Mouse (Mus musculus): Measurements from ENCODE around the gene Trpm5. TPM values are rescaled to one million over a fixed set of nuclear protein-coding genes. Genes with fewer than 3 reads are reported as not detected.

Gene Trpm5
- polyA plus RNA-seq, 1 experiment from 2014 or later: 0.78 TPM

DNA sequence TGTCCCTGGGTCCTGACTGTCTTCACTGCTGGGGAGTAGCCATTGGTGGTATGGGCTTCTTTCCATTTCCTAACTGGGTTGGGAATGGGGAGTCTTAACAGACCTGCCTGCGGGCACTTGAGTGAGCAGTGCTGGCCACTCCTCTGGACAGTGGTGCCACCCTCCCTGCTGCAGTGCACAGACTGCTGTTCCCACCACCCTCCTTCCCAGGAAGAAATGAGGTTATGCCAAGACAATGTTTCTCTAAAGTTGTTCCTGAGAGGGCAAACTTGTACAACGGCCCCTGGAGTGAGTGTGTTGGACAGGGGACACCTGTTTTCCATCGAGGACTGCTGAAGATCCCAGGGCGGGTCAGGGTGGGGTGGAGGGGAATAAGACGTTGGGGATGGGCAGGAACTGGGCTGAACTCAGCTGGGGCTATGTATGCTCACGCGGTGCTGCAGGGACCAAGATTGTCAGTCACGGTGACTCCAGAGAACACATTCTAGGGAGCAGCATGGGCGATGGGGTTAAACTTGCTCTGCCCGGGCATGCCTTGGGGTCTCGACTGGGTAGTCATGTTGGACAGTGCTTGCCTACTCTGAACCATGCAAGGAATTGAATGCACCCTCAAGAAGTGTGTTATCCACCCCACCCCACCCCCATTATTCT lies 40.4 kb downstream of the Trpm5 start:
- 20% methylated on average over 11 of the region's 11 CpGs for WGBS (ENCODE audit: insufficient replicate concordance)
- H3K4me1 ChIP-seq (ENCODE audit: control insufficient read depth, low read depth, low read length): peaks cover 69% of the 10 kb centered on the region
- H3K9ac ChIP-seq (ENCODE audit: low read depth, low read length): peak overlapping the region; percentile 82
- 0 out of 2 replicates have a peak overlapping the region, but pooled peaks have one; percentile 83 for H3K27ac ChIP-seq (ENCODE audit: low read length)
- no peaks in the 10 kb centered on the region for H3K9me3 ChIP-seq (replicated peaks; ENCODE audit: control insufficient read depth, low read length)
- H3K27me3 ChIP-seq (ENCODE audit: control insufficient read depth, insufficient read depth, low read depth, low read length): no peaks in the 10 kb centered on the region
- peak overlapping the region; percentile 90 for H3K4me2 ChIP-seq (ENCODE audit: low read depth, low read length)
- H3K36me3 ChIP-seq (ENCODE audit: control insufficient read depth, insufficient read depth): no peaks in the 10 kb centered on the region
- no peak for ATAC-seq (ENCODE audit: low read depth)
- H3K4me3 ChIP-seq (ENCODE audit: low read depth, low read length): peak overlapping the region; percentile 75

DNA sequence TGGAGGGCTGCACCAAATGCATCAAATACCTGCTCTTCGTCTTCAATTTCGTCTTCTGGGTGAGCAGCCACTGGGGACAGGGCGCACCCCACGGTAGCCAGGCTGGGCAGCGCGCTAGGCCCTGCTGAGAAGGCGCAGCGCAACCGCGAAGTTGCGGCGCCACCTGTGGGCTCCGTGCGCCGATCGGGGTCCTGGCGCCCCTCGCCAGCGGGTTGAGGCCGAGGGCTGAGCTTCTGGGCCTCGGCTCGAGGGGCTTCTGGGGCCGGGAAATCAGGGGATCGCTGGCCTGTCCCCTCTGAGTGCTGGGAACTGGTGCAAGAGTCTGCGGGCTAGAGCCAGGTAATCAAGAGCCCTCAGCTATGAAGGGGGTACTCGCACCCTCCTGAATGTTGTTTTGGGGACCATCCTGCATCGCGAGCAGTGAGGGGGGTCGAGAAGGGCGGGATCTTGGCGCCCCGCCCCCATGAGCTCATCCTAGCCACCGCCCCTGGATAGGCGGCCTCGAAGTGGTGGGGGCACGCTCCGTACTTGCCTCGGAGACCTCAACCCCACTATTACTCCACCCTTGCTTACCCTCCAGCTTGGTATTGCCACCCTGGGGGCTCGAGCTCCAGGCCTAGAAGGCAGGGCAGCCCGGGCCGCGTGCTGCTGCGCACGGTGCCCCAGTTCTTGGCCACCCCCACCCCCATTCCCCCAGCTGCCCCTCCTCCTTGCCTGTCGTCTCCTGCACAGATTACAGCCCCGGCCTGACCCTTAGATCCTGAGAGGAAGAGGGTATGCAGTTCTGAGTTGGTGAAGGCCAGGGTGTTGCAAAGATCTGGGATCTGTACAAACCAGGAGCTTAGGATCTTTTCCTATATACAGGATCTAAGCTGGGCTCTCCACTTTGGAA lies 41.2 kb downstream of the Trpm5 start:
- Histone ChIP-seq H3K27ac (ENCODE audit: low read length) (peak overlapping the region; percentile 83), H3K27me3 (ENCODE audit: control insufficient read depth, insufficient read depth, low read depth, low read length) (no peaks in the 10 kb centered on the region), H3K4me2 (ENCODE audit: low read depth, low read length) (peak overlapping the region; percentile 90), H3K4me3 (ENCODE audit: low read depth, low read length) (peak overlapping the region; percentile 75), H3K4me1 (ENCODE audit: control insufficient read depth, low read depth, low read length) (peaks cover 60% of the 10 kb centered on the region), H3K36me3 (ENCODE audit: control insufficient read depth, insufficient read depth) (no peaks in the 10 kb centered on the region), H3K9me3 (replicated peaks; ENCODE audit: control insufficient read depth, low read length) (no peaks in the 10 kb centered on the region), H3K9ac (ENCODE audit: low read depth, low read length) (peak overlapping the region; percentile 82)
- ATAC-seq (ENCODE audit: low read depth): peak; percentile 51
- WGBS (ENCODE audit: insufficient replicate concordance): under 1% methylated on average over 46 of the region's 46 CpGs

DNA sequence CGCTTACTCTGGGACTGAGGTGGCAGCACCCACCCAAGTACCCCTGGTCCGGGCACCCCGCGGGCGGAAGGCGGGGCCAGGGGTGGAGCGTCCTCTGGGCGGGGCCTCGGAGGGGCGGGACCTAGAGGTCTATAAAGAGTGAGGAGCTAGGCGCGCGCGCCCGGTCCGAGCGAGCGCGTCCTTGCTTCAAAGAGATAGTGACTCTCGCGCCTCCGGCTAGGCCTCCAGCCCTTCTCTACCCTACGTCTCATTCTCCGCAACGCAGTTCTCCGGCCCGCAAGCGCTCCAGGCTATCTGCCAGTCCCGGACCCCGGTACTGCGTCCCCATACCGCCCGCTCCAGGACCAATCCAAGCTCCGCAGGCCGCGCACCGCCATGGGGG lies 41.8 kb downstream of the Trpm5 start, which contains the start of gene Cd81:
Cd81 (plus strand) TSS at position 114 of the 382 bp plus-strand sequence.
- peak; percentile 84 for ATAC-seq (ENCODE audit: low read depth)
- WGBS (ENCODE audit: insufficient replicate concordance): 0% methylated on average over 37 of the region's 37 CpGs
- Histone ChIP-seq H3K9me3 (replicated peaks; ENCODE audit: control insufficient read depth, low read length) (no peaks in the 10 kb centered on the region), H3K4me3 (ENCODE audit: low read depth, low read length) (peak within 1 kb of the TSS; percentile 75), H3K27ac (ENCODE audit: low read length) (peak within 1 kb of the TSS; percentile 83), H3K36me3 (ENCODE audit: control insufficient read depth, insufficient read depth) (no peaks in the 10 kb centered on the region), H3K27me3 (ENCODE audit: control insufficient read depth, insufficient read depth, low read depth, low read length) (no peaks in the 10 kb centered on the region), H3K9ac (ENCODE audit: low read depth, low read length) (peak within 1 kb of the TSS; percentile 82), H3K4me1 (ENCODE audit: control insufficient read depth, low read depth, low read length) (peaks cover 54% of the 10 kb centered on the region), H3K4me2 (ENCODE audit: low read depth, low read length) (peak within 1 kb of the TSS; percentile 90)

DNA sequence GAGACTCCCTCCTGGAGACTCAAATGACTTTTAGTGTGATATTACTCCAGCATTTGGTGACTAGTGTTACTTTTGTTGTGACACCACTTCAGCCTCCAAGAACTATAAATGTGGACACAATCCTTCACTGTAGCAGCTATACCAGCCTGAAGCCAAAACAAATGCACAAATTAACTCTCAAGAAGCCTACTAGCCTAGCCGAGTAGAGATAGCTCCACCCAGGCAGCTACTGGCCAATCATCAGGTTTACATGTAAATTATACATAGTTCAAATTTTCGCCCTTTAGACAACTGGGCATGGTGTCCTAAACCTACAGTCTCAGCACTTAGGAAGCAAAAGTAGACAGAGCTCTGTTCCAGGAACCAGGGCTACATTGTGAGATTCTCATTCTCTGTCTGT lies 43.1 kb downstream of the Trpm5 start:
- WGBS (ENCODE audit: insufficient replicate concordance): 20% methylated on average over 2 of the region's 2 CpGs
- no peak overlapping the region for H3K27ac ChIP-seq (ENCODE audit: low read length)
- no peaks in the 10 kb centered on the region for H3K9me3 ChIP-seq (replicated peaks; ENCODE audit: control insufficient read depth, low read length)
- H3K4me3 ChIP-seq (ENCODE audit: low read depth, low read length): no peak overlapping the region
- H3K4me1 ChIP-seq (ENCODE audit: control insufficient read depth, low read depth, low read length): peaks cover 41% of the 10 kb centered on the region
- no peaks in the 10 kb centered on the region for H3K36me3 ChIP-seq (ENCODE audit: control insufficient read depth, insufficient read depth)
- no peak overlapping the region for H3K4me2 ChIP-seq (ENCODE audit: low read depth, low read length)
- H3K27me3 ChIP-seq (ENCODE audit: control insufficient read depth, insufficient read depth, low read depth, low read length): no peaks in the 10 kb centered on the region
- ATAC-seq (ENCODE audit: low read depth): no peak
- no peak overlapping the region for H3K9ac ChIP-seq (ENCODE audit: low read depth, low read length)

DNA sequence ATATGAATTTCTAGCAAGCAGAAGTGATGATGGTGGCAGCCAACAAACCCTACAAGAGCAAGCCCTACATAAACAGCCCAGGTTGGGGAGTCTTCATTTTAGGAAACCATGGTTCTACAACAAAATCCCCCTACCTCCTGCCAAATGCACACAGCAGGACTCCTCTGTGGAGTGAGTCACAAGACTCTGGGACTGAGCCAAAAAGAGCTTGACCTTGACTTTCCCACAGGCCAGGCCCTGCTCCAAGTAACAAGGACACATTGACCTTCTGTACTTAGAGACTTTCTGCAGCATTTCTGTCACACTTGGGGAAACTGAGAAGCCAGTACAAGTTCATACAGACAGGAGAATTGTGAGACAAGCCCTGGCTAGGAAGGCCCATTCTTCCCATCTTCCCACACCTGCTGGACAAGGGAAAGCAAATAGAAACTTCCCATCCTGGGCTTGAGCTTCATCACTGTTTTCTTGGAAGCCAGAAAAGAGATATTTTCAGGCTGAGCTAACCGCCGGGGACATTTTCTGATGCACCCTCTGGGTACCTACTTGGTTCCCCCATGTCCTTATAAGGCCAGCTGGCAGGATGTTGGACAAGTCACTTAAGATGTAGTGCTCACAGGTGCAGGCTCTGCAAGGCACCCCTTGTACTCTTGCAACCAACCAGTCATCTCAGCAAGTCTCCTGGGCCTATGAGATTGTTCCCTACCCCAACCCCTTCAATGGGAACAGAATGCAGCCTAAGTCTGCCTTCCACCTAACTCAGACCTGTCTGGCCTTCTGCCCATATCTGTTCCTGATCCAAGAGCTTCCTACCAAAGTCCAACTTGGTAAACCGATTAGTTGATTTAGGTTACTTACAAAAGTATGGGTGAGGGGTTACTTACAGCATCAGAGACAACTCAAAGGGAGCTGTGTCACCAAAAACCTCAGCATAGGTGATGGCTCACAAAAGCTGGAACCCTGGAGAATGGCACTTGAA lies 44.3 kb downstream of the Trpm5 start:
- H3K27ac ChIP-seq (ENCODE audit: low read length): no peak overlapping the region
- WGBS (ENCODE audit: insufficient replicate concordance): 71% methylated on average over 3 of the region's 3 CpGs

DNA sequence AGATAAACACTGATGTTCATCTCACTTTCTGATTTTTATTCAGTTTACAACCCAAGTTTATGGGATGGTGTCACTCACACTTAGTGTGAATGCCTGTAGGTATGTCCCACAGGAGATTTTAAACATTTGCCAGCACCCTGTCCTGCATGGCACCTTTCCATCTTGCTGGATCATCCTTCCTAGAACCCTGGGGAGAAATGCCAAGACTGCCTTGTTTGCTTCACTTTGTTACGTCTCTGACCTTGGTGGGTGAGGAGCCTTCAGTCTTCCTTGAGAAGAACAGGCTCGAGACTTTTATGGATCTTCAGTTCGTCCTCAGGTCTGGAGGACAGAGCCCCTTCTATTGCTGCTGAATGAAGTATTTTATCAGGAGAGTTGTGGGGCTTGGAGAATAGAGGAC lies 45.1 kb downstream of the Trpm5 start:
- H3K27ac ChIP-seq (ENCODE audit: low read length): no peak overlapping the region
- 61% methylated on average over 3 of the region's 3 CpGs for WGBS (ENCODE audit: insufficient replicate concordance)
- H3K9me3 ChIP-seq (replicated peaks; ENCODE audit: control insufficient read depth, low read length): no peaks in the 10 kb centered on the region
- no peak overlapping the region for H3K4me2 ChIP-seq (ENCODE audit: low read depth, low read length)
- peaks cover 22% of the 10 kb centered on the region for H3K4me1 ChIP-seq (ENCODE audit: control insufficient read depth, low read depth, low read length)
- H3K9ac ChIP-seq (ENCODE audit: low read depth, low read length): no peak overlapping the region
- no peaks in the 10 kb centered on the region for H3K36me3 ChIP-seq (ENCODE audit: control insufficient read depth, insufficient read depth)
- no peak for ATAC-seq (ENCODE audit: low read depth)
- H3K27me3 ChIP-seq (ENCODE audit: control insufficient read depth, insufficient read depth, low read depth, low read length): no peaks in the 10 kb centered on the region
- H3K4me3 ChIP-seq (ENCODE audit: low read depth, low read length): no peak overlapping the region

More for the DNA sequence above, 44.3 kb downstream of the Trpm5 start:
- H3K9ac ChIP-seq (ENCODE audit: low read depth, low read length): no peak overlapping the region
- no peak overlapping the region for H3K4me2 ChIP-seq (ENCODE audit: low read depth, low read length)
- H3K9me3 ChIP-seq (replicated peaks; ENCODE audit: control insufficient read depth, low read length): no peaks in the 10 kb centered on the region
- H3K36me3 ChIP-seq (ENCODE audit: control insufficient read depth, insufficient read depth): no peaks in the 10 kb centered on the region
- H3K27me3 ChIP-seq (ENCODE audit: control insufficient read depth, insufficient read depth, low read depth, low read length): no peaks in the 10 kb centered on the region
- no peak overlapping the region for H3K4me3 ChIP-seq (ENCODE audit: low read depth, low read length)
- ATAC-seq (ENCODE audit: low read depth): no peak
- peaks cover 30% of the 10 kb centered on the region for H3K4me1 ChIP-seq (ENCODE audit: control insufficient read depth, low read depth, low read length)

DNA sequence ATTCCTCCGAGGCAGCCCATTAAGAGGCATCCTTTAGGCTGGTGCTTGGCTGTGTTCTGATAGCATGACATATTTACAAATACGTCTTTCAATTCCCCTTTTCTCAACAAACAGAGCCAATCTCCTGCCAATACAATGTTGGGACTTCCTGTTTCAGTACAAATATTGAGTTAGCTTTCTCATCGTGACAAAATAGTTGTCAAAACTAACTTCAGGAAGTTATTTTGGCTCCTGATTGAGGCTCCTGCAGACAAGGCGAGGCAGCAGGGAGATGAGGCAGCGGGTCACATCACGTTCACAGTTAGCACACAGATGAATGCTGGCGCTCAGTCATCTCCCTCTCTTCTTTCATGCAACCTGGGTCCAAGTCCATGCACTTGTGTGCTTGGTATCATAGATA lies 48.1 kb downstream of the Trpm5 start:
- no peak overlapping the region for H3K9ac ChIP-seq (ENCODE audit: low read depth, low read length)
- peaks cover 12% of the 10 kb centered on the region for H3K4me1 ChIP-seq (ENCODE audit: control insufficient read depth, low read depth, low read length)
- H3K36me3 ChIP-seq (ENCODE audit: control insufficient read depth, insufficient read depth): no peaks in the 10 kb centered on the region
- 35% methylated on average over 7 of the region's 7 CpGs for WGBS (ENCODE audit: insufficient replicate concordance)
- no peak overlapping the region for H3K4me3 ChIP-seq (ENCODE audit: low read depth, low read length)
- no peaks in the 10 kb centered on the region for H3K9me3 ChIP-seq (replicated peaks; ENCODE audit: control insufficient read depth, low read length)
- H3K27ac ChIP-seq (ENCODE audit: low read length): no peak overlapping the region
- H3K4me2 ChIP-seq (ENCODE audit: low read depth, low read length): no peak overlapping the region
- H3K27me3 ChIP-seq (ENCODE audit: control insufficient read depth, insufficient read depth, low read depth, low read length): no peaks in the 10 kb centered on the region
- ATAC-seq (ENCODE audit: low read depth): no peak

DNA sequence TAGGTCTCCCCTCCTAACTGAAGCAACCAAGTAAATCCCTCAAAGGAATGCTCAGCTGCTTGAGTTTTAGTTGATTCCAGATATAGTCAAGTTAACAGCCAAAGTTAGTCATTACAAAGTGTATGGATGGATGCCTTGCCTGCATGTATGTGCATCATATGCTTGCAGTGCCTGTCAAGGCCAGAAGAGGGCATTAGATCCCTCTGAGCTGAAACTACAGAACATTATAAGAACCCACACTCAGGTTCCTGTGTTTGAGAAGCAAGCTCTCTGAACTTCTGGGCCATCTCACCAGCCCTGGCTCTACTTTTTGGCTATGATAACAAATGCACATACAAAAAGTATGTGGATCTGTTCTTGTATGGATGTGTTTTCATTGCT lies 49.6 kb downstream of the Trpm5 start:
- Histone ChIP-seq H3K9me3 (replicated peaks; ENCODE audit: control insufficient read depth, low read length) (no peaks in the 10 kb centered on the region), H3K36me3 (ENCODE audit: control insufficient read depth, insufficient read depth) (no peaks in the 10 kb centered on the region), H3K27me3 (ENCODE audit: control insufficient read depth, insufficient read depth, low read depth, low read length) (no peaks in the 10 kb centered on the region), H3K9ac (ENCODE audit: low read depth, low read length) (no peak overlapping the region), H3K4me3 (ENCODE audit: low read depth, low read length) (no peak overlapping the region), H3K4me1 (ENCODE audit: control insufficient read depth, low read depth, low read length) (peaks cover 10% of the 10 kb centered on the region), H3K4me2 (ENCODE audit: low read depth, low read length) (no peak overlapping the region), H3K27ac (ENCODE audit: low read length) (no peak overlapping the region)
- ATAC-seq (ENCODE audit: low read depth): no peak

Measured in liver, embryonic 16.5 days (tissue).